Mouse (Mus musculus): ENCODE data around the gene Krt16.

DNA sequence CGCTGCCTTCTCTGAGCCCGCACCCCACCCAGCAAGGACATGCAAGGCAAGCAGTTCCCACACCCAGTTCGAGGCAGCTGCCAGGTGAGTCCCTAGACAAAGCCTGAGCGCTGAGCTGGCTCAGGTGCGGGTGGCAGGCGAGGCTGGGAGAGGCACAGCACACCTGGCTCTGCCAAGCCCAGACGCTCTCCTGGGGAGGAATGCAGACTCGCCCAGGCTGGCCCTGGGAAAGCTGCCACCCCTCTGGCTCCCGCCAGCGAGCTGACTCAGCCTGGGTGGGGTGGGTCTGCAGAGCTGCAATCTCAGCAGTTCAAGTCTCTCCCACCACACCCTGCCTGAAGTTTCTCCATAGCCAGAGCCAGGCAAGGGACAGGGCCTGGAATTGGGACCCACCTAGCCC is 38.3 kb upstream of the Krt16 start:
- no peak for TF ChIP-seq POLR2A (IDR thresholded peaks at IDR 0.05; ENCODE audit: borderline replicate concordance, control insufficient read depth, low read depth, low read length)
- TF ChIP-seq CTCF (IDR thresholded peaks at IDR 0.05; ENCODE audit: control insufficient read depth, insufficient read depth, low read length) = no peak
